Mouse (Mus musculus) midbrain, embryonic 14.5 days (tissue): ENCODE measurements around the gene Olfr835. TPM values are rescaled to one million over a fixed set of nuclear protein-coding genes. Genes with fewer than 3 reads are reported as not detected.

Experiments used
- ATAC-seq: fragments of 200-750 bp; cut with Nextera tagmentation; 2 replicates; pipeline ENCODE4 v1.8.0; 2017; ENCODE audit warnings: moderate number of reproducible peaks, moderate library complexity; ENCODE audit not compliant: low FRiP score, low TSS enrichment
- DNase-seq: peaks from one replicate; pipeline ENCODE4 v3.0.0-alpha.2; 2015
- H3K27ac ChIP-seq: fragments of 300-500 bp; sonication (generic); replicated peaks from 2 replicates; pipeline ENCODE4 v1.5.1; 2014; ENCODE audit warnings: mild to moderate bottlenecking, low read depth, low read length, moderate library complexity
- H3K27me3 ChIP-seq: fragments of 300-500 bp; sonication (generic); 2 replicates; pipeline ENCODE4 v1.6.1; 2014; ENCODE audit warnings: low read length, control low read depth, mixed read lengths; ENCODE audit not compliant: control insufficient read depth, insufficient read depth
- H3K36me3 ChIP-seq: fragments of 300-500 bp; sonication (generic); 2 replicates; pipeline ENCODE4 v1.6.1; 2014; ENCODE audit warnings: low read length, control low read depth; ENCODE audit not compliant: control insufficient read depth, insufficient read depth
- H3K4me1 ChIP-seq: fragments of 300-500 bp; sonication (generic); 2 replicates; pipeline ENCODE4 v1.6.1; 2014; ENCODE audit warnings: mild to moderate bottlenecking, antibody characterized with exemption, low read length, control low read depth; ENCODE audit not compliant: control insufficient read depth, insufficient read depth
- H3K4me2 ChIP-seq: fragments of 300-500 bp; sonication (generic); 2 replicates; pipeline ENCODE4 v1.6.1; 2014; ENCODE audit warnings: mild to moderate bottlenecking, low read length, moderate library complexity
- H3K4me3 ChIP-seq: fragments of 300-500 bp; sonication (generic); replicated peaks from 2 replicates; pipeline ENCODE4 v1.5.1; 2014; ENCODE audit warnings: low read depth, low read length
- H3K9ac ChIP-seq: fragments of 300-500 bp; sonication (generic); replicated peaks from 2 replicates; pipeline ENCODE4 v1.6.1; 2014; ENCODE audit warnings: mild to moderate bottlenecking, low read length, moderate library complexity
- H3K9me3 ChIP-seq: fragments of 300-500 bp; sonication (generic); 2 replicates; pipeline ENCODE4 v1.6.1; 2016; ENCODE audit warnings: low read length, control low read depth, mixed read lengths; ENCODE audit not compliant: control insufficient read depth
- WGBS: fragments of 180-500 bp; shearing (Covaris S2); extraction: QIAGEN DNeasy Blood & Tissue Kit; methylation state at CpG from one replicate; pipeline ENCODE4 v1.1.7; 2014; 5-methylcytosine and 5-hydroxymethylcytosine counted together
- polyA plus RNA-seq: library from polyadenylated mRNA; unstranded; fragments of >200 nt; fragmentation: Nextera tagmentation; extraction: Ambion mirVana; gene quantifications from 2 replicates; pipeline ENCODE4 v1.2.1, GENCODE M21; 2014

Olfr835 gene
- not detected in 2 replicates for polyA plus RNA-seq

GRCm38 (mm10) chr9:19032435-19032834 is at the start of gene Olfr835:
Olfr835 (plus strand) TSS chr9:19032735.
- Histone ChIP-seq H3K4me3 (no peak within 1 kb of the TSS), H3K9me3 (0 out of 2 replicates have a peak, but pooled peaks cover 7% of the 10 kb centered on the region), H3K36me3 (no peaks in the 10 kb centered on the region), H3K9ac (no peak within 1 kb of the TSS), H3K4me2 (no peak within 1 kb of the TSS), H3K27me3 (no peaks in the 10 kb centered on the region), H3K4me1 (no peaks in the 10 kb centered on the region), H3K27ac (no peak within 1 kb of the TSS)
- no peak for DNase-seq
- no peak for ATAC-seq
- 59% methylated on average over 1 of the region's 1 CpGs for WGBS

GRCm38 (mm10) chr9:18987690-18988089 is 44.8 kb upstream of the Olfr835 start, which contains the start of gene Olfr834:
Olfr834 (plus strand) TSS chr9:18987990.
- no peaks in the 10 kb centered on the region for H3K36me3 ChIP-seq
- no peak within 1 kb of the TSS for H3K4me2 ChIP-seq
- WGBS = 81% methylated on average over 3 of the region's 3 CpGs
- peaks cover 6% of the 10 kb centered on the region; the same call in 1 of the 2 replicates for H3K9me3 ChIP-seq
- no peak within 1 kb of the TSS for H3K9ac ChIP-seq
- H3K4me3 ChIP-seq = no peak within 1 kb of the TSS
- ATAC-seq (no peak), DNase-seq (no peak)
- H3K4me1 ChIP-seq = no peaks in the 10 kb centered on the region
- H3K27me3 ChIP-seq = no peaks in the 10 kb centered on the region
- H3K27ac ChIP-seq = no peak within 1 kb of the TSS

- Histone ChIP-seq H3K27me3 (no peaks in the 10 kb centered on the region), H3K9me3 (peaks cover 4% of the 10 kb centered on the region), H3K4me1 (no peaks in the 10 kb centered on the region), H3K4me3 (no peak overlapping the region), H3K36me3 (no peaks in the 10 kb centered on the region), H3K9ac (no peak overlapping the region), H3K27ac (no peak overlapping the region), H3K4me2 (no peak overlapping the region)
- no peak for ATAC-seq
- whole genome bisulfite sequencing = 34% methylated on average over 3 of the region's 3 CpGs
- DNase-seq = no peak
These were observed 52.5 kb downstream of the Olfr835 start for GRCm38 (mm10) chr9:19084986-19085385.

Other genes with a start within 250 kb of the Olfr835 start
- gene Olfr828, start 213.2 kb upstream of the Olfr835 start, polyA plus RNA-seq = not detected in 2 replicates
- gene Olfr829, start 177.8 kb upstream of the Olfr835 start, polyA plus RNA-seq = not detected in 2 replicates
- gene Olfr830, start 158.0 kb upstream of the Olfr835 start, polyA plus RNA-seq = not detected in 2 replicates
- gene Olfr832, start 95.6 kb upstream of the Olfr835 start, polyA plus RNA-seq = not detected in 2 replicates
- not detected in 2 replicates for gene Olfr834, start 44.7 kb upstream of the Olfr835 start, polyA plus RNA-seq
- not detected in 2 replicates for gene Olfr836, start 87.6 kb downstream of the Olfr835 start, polyA plus RNA-seq
- gene Olfr837, start 103.6 kb downstream of the Olfr835 start, polyA plus RNA-seq = not detected in 2 replicates
- gene Olfr839-ps1, start 144.6 kb downstream of the Olfr835 start, polyA plus RNA-seq = not detected in 2 replicates
- not detected in 2 replicates for gene Olfr843, start 219.3 kb downstream of the Olfr835 start, polyA plus RNA-seq